Mouse (Mus musculus) heart, adult 9 months (tissue): Measurements from ENCODE around the gene Cd93.

Experiments
- DNase-seq, 2 experiments: peaks; one replicate each; pipeline ENCODE4 v3.0.0; 2022; ENCODE audit warnings: low spot score in 2 of 2

Cd93 gene

DNA sequence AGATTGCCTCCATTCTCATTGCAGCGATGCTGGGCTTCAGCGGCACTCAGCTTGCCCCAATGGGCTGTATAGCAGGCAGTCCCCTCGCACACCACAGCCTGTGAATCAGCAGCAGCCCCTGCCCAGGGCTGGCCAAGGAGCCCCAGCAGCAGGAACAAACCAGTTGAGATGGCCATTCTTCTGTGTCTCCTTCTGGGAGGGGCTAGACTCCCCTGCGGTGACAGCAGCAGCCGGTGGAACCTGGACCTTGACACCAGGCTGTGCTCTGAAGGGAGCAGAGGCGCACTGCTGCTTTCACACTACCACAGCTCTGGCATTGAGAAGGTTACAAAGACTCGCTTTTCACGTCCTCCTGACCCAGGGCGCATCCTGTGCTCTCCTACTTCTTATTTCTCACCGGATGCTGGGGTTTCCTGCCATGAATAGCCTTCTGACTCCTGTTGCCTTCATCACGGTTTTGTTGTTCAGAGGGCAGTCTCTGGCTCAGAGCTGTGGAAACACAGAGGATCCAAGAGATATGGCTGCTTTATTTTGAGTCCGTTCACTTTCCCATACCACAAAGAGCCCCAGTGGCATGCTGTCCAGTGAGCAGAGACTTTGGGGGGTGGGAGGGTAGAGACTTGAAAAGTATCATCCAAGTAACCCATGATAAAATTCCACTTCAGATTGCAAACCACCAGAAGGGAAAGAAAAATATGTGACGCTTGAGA, at the start of gene Cd93:
Gene Cd93, minus strand, starts transcription at position 315 of the 710 bp plus-strand sequence.
- DNase-seq = peak; percentile 81 to 90

DNA sequence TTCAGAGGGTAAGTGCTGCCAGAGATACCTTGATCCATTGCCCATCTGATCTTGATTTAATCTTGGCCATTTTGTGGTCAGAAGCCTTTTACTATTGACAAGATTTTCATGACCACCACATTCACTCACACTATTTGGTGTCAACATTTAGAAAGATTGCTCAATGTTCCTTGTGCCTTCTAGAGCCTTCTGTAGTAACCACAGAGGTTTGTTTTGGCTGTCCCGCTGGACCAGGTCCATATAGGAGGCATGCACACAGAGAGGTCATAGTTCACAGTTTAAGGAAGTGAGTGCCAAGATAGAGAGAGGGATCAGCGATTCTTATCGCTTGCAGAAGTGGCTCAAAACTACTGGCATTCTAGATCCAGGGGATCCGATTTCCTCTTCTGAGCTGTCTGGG, 48.7 kb upstream of the Cd93 start:
- peak in 1 of 2 experiments; percentile 57 for DNase-seq

DNA sequence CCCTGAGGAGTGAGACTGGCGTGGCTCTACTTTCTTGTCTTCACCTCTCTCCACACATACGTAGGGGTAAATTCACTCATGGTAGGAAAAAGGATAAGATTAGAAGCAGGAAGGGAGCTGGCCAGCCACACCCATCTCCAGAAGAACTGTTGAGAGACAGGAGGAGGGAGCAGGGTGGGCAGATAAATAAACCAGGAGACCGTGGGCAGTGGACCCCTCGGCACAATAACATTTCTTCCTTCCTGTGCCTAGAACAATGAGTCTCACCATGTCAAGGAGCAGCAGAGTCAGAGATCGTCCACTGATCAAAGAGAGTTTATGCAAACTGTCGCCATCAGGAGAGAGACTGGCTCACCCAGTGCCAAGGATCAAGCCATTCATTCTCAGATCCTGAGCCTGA, 46.8 kb upstream of the Cd93 start:
- DNase-seq = no peak

DNA sequence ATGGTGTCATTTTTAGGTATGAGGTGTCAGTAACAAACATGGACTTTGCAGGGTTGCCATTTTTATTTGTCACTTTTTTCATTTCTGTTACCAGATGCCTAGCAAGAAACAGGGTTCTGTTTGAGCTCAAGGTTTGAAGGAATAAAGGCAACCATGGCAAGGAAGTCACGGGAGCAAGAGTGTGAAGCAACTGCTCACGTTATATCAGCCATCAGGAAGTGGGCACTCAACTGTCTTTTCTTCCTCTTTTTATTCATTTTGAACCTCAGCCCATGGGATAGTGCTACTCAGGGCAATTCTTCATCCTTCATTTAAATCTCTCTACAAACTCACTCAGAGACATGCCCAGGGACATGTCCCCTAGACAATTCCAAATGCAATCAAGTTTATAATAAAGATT, 45.5 kb upstream of the Cd93 start:
- DNase-seq = no peak

DNA sequence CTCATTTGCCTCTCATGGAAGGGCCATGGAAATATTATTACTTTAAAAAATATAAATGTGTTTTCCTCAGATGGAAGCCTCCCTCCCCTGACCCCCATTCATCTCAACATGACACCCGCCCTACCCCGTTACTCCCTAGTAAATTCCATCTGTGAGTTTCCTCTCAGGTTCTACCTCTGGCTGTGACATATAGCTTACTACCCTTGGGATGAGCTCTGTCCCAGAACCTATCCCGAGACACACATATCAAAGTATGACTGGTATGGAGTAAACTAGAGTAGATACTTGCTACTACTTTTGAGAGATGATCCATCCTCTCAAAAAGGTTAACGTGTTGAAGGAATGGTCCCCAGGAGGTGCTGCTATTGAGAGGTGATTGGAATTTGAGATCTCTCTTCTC, 42.2 kb upstream of the Cd93 start:
- DNase-seq = no peak

DNA sequence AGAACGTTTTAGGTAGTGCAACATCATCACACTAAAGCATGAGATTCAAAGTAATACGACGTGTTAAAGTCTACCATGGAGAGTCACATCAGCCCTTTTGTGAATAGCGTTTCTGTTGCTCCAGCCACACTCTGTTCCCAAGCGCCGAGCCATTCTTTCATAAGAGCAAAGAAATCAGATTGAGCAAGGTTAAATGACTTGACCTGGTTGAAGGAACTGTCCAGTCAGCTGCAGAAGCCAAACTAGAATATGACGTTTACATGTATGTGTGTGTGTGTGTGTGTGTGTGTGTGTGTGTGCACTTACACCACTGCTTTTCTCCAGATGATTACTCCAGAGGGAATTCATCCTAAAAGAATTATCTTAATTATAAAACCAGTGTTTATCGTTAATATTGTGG, 37.0 kb upstream of the Cd93 start:
- DNase-seq = no peak

DNA sequence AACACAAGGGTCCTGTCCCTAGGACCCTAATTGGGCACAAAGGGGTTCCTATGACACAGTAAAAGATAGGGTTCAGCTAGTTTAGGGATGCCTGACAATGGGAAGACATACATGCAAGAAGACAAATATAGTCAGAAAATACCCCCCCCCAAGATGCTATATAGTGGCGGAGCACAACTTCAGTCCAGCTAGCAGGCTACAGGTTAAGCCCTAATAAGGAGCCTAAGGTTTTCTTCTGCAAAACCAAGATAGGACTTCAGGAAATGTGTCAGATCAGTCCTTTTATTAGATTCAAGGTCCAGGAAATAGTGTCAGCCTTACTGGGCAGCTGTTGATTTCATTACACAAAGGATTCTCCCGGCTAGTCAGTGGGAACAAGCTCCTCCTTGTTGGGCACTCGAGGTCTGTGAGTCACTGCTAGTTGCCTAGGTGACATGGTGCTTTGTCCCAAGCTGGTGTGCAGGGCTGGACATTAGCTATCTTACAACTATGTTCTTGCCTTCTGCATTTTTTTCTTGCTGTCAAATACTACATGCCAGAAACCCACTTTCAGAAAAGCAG, 34.9 kb upstream of the Cd93 start:
- peak; percentile 91 to 94 for DNase-seq

DNA sequence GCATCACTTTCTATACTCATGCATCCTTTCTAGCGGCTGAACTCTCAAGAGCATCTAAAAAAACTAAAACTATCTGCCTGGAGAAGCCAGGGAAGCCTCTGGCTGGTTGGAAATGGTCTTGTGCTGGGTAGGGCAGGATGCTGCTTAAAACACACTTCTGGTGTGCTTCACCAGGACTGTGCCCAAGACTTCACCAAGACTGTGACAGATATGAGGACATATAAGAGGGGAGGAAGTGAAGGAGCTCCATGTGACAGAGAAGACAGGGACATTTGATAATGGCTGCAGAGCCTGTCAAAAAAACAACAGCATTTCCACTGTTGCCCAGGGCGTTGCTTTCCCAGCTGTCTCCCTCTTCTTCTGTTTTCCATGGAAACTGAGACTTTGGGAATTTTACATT, 34.0 kb upstream of the Cd93 start:
- no peak for DNase-seq

DNA sequence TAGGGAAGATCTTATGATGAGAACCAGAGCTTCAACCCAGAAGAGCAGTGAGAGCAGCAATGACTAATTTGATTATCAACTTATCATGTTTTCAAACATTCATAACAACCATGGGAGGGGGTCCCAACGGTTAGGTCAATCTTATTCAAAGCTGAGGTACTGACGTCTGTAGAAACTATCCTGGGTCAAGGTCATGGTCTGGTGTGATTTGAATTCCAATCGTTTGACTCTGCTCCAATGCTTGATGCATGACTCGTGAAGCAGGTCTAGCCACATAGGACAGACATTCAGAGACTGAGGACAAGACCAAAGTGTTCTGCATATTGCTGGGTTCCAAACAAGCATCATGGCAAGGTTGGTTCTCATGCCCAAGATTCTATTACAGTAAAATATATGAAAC, 33.2 kb upstream of the Cd93 start:
- no peak for DNase-seq

DNA sequence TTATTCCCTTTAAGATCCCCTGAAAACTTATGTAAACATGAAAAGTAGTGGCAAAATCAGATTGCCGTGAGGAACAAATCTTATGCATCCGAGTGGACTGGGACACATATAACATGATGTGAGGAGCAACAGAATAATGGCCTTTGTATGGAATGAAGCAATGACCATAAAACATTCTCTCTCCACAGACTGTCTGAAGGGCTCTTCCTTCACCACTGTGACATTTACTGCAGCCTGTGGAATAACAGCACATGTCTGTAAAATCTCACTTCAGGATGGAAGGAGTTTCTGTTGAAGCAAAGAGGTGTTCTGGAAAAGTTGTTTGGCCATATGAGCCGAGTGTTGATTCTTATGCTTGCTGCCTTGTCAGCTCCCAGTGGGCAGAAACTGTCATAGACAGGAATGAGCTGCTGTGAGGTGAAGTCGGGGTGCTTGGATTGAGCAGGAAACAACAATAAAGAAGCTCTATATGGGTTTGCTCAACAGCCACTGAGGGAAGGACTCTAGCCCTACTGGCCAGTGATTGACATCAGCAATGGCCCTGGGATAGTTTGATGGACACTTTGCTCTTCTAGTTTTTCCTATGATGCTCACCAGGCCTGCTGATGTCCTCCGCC, 32.6 kb upstream of the Cd93 start:
- no peak for DNase-seq

DNA sequence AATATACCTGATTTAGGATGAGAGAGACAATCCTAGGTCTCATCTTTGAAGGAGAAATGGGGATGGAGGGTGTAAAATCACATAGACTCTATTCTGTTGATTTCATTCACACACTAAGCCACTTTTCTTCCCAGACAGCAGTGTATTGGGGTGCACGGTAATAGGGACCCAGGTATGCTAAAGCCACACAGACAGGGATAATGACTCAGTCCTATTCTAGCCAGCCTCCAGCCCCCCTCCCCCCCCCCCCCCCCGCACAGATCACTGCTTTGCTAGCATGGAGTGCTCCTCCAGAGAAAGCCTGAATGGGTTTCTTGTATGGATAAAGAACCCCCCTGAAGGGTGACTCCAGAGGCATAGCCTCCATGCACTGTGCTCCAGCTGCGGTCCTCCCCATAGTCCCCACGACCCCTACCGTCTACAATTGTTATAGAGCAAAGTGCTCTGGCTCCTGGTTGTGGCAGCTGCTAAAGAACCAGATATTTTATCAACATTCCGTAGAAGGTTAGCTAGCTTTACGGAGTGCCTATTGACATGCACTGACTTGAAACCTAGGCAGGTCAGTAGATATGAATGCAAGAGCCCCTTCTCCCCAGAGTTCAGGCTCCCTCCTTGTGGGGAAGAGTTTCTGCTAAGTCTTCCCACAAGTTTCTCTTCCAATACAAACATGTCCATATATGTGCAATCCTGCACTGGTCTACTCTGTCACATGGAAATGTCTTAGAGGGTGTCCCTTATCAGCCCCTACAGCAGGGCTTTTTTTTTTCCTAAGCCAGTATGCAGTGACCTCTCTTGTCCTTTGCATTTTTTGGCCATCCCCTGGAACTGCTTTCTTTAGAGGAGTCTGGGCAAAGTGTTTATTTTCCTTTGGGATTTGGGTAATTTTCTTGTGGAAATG, 26.2 kb upstream of the Cd93 start:
- peak in 1 of 2 experiments; percentile 49 for DNase-seq

DNA sequence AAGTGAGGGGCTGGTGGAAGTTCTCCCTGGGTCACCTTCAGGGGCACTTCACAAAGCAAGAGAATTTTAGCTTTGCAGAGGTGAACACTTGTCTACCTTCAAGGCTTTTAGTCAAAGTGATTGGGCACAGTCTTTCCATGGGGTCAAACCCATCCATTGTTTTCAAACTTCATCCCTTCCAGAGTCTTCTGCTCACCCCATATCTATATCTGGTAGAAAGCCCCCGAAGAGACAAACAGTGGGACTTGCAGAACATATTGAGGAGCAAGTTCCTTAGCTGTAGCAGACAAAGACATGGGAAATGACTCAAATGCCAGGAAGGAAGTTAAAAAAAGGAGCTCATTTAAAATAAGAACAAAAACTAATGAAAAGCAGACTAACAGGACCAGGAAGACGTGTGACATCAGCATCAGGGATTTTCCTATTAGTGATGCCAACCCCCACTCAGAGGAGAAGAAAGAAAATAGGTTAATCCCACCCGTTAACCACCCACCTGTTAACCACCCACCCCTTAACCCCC, 24.6 kb upstream of the Cd93 start:
- peak in 1 of 2 experiments; percentile 61 for DNase-seq

DNA sequence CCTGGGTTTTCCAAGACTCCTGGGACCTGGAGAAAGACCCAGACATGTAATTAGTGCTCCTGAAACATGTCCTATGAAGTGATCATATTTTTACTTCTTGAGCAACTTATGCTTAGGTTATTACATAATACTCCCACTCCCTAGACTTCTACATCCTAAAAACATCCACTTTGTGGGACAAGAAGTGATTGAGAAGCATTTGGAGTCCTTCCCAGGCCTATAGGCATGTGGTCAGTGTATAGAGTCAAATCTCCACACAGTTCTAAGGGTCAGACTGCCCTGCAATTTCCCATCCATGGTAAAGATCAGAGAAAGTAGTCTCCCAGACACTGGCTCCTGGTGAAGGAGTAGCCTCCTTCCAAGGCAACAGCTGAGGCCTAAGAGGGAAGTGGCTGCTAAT, 12.0 kb upstream of the Cd93 start:
- no peak for DNase-seq

DNA sequence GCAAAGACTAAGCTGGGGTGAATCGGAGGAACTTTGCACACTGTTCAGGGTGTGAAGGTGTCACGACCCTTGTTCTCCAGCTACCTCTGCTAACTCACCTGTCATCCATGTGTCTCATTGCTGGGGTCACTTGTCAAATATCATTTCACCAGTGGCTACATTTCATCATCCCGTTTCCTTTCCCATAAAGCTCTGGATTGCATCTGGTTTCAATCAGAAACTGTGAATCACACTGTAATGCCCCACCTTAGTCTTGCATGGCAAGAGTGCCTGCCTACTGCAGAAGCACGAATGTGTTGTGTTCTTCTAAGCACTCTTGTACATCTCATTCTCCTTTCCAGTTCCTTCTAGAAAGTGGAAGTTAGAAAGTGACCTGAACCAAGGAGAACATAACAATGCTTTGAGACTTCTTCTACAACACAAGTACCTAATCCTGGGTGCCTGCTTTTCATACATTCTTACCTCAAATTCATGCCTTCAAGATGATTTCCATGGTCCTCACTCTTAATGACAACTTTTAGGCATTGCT, 10.7 kb upstream of the Cd93 start:
- DNase-seq = no peak

DNA sequence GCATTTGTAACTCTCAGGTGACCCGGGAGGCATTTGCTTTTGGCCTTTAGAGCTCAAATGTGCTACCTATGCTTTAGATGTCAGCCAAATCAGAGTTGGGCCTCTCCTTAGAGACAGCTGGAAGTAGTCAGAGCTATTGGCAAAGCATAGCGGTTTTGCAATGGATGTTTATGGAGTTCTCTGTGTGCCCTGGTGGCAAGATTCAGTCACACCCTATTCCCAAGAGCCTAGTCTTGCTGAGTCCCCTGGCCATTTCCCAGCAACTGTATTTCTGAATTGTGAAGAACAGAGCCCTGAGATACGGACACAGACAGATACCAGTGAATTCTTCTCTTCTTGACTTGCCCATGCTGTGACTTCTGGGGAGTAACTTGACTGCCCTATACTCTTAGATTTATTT, 9.7 kb upstream of the Cd93 start:
- DNase-seq = no peak

DNA sequence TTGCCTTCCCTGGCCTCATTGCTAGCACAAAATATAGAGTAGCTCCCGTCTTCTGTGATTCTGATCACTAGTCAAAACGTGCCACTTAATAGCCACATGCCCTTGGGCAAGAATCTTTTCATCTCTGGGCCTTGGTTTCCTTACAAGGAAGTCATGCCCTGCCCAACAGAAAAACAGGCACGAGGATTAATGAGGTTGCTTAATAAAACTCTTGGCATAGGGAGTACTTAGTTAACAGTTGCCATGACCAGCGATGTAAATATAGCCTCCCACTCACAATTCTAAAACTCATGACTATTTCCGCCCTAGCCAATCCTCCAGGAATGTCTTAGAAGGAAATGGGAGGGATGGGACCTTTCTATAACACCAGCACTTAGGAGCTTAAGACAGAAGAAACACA, 8.1 kb upstream of the Cd93 start:
- peak in 1 of 2 experiments; percentile 18 for DNase-seq

DNA sequence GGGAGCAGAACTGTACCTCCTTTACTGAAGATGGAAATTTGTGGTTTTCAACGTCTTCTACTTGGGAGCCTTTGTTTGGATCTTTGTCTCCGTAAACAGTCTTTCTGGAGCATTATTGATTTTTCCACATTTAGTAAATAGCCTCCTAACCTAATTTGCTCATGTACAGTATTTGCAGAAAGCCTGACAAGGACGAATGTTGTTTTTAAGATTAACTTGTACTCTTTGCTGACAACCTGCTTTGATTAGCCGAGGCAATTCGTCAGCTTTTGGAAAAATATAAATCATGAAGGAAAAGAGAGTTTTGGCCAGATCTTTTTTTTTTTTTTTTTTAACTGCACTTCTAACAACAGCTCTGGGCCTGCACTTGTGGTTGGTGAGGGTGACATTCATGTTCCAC, 7.3 kb upstream of the Cd93 start:
- DNase-seq = no peak

DNA sequence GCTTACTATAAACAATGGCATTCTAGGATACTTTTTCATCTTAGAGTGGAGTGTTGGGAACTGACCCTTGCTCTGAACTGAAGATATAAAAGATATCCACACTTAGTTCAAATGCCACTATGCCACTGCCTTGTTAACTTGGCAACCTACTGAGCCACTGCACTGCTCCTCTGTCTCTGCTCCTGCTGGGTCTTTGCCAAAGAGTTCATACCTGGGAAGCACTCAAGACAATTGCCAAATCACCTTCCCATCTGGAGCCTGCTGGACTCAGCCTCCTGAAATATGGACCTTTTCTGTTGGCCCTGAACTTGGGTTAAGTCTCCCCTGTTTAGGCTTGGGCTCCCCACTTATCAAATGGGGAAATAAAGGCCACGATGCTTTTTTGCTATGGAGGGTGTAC, 6.3 kb upstream of the Cd93 start:
- no peak for DNase-seq

DNA sequence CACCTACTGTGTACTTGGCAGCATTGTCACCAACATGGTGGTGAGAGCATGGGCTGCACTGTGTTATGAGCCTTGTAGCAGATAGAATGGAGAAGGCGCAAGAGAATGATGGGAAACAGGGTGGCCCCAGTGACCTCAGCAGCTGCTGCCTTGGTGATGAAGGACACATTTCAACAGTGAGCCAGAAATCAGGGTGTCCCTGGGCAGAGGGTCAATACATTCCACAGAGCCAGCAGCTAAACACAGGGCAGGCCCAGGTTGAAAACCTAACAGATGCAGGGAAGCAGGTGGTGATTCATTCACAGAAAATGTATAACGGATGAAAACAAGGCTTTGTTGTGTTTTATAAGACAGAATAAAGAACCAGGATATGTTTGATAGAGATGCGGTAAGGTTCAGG, 3.1 kb upstream of the Cd93 start:
- DNase-seq = no peak

DNA sequence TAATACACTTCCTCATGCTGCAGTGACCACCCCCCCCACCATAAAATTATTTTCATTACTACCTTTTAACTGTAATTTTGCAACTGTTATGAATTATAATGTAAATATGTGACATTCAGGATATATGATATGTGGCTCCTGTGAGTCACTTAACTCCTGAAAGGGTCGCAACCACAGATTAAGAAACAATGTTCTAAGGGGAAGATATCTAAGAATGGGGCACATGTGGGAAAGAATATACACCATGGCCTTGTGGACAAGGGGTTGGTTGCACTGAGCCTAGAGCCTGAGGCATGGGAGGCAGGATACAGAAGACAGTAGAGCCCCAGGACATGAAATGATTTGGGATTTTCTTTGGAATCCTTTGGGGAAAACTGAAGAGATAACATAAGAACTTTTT, 2.3 kb upstream of the Cd93 start:
- DNase-seq = no peak

DNA sequence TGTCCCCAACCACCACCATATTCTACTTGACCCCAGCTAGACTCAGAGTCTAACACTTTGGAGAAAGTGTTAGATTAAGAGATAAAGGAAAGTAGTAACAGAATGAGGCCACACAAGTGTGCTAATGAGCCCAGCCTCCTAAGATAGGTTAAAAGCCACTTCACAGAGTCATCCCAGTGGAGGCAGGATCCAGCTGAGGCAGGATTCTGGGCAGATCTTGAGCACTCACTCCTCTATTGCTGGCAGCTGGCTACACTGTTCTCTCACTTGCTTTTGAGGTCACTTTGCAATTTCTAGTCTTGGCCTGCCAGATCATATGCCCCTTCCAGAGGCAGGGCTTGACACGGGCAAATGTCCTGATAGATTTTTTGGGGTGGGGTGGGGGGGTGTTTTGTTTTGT, 1.1 kb upstream of the Cd93 start:
- DNase-seq = no peak

DNA sequence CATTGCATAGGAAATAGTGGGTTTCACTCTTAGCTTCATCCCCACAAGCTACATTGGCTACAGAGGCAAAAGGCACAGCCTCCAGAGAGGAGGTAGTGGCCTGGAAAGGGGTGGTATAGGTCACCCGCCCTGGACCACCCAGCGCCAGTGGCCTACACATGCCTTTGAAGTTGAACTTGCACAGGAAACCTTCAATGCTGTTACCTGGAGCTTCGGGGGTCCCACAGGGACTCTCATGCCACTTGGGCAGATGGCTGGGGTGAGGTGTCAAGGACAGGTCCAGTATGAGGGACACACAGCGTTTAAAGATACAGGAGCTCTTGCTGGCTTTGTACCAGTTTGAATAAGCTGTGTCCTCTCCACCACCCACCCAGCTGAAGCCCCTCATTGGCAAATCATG, 653 bp downstream of the Cd93 start:
- DNase-seq = no peak
